Mouse (Mus musculus) MEL (cell line): ENCODE data around the gene Tmem35b. TPM values are rescaled to one million over a fixed set of nuclear protein-coding genes. Genes with fewer than 3 reads are reported as not detected.
A peak's percentile ranks its signal among the peaks of the same experiment; 100 is the strongest.

ENCODE experiments used
- DNase-seq: peaks from one replicate; pipeline ENCODE4 v3.0.0; 2011; ENCODE audit warnings: low read depth, low spot score
- H3K27ac ChIP-seq: 2 replicates; pipeline ENCODE4 v1.5.1; 2012; ENCODE audit warnings: low read depth, mild to moderate bottlenecking, control low read depth, low read length, moderate library complexity; ENCODE audit not compliant: control insufficient read depth
- H3K27me3 ChIP-seq, 2 experiments: fragments of 150-350 bp in 1 of 2; sonication (generic) in 1 of 2; 2 replicates each; pipeline ENCODE4 v1.6.1; 2012; ENCODE audit warnings: low read length in 2 of 2, mild to moderate bottlenecking in 2 of 2, improper control_type of control experiment in 1 of 2, moderate library complexity in 1 of 2; ENCODE audit not compliant: insufficient read depth in 2 of 2, control insufficient read depth in 1 of 2
- H3K36me3 ChIP-seq, 2 experiments: 2 replicates each; pipeline ENCODE4 v1.6.1; 2012 to 2014; ENCODE audit warnings: low read length in 2 of 2, improper control_type of control experiment in 1 of 2, inconsistent platforms in 1 of 2, mild to moderate bottlenecking in 1 of 2; ENCODE audit not compliant: insufficient read depth in 2 of 2, control insufficient read depth in 1 of 2
- H3K4me1 ChIP-seq, 2 experiments: fragments of 150-350 bp in 1 of 2; sonication (generic) in 1 of 2; 2 replicates each; pipeline ENCODE4 v1.6.1; 2012; ENCODE audit warnings: low read length in 2 of 2, improper control_type of control experiment in 1 of 2, mild to moderate bottlenecking in 1 of 2; ENCODE audit not compliant: insufficient read depth in 2 of 2, control insufficient read depth in 1 of 2
- H3K4me3 ChIP-seq, 2 experiments: fragments of 150-350 bp in 1 of 2; sonication (generic) in 1 of 2; 2 replicates each; pipeline ENCODE4 v1.5.1; 2012; ENCODE audit warnings: low read depth in 2 of 2, low read length in 2 of 2, mild to moderate bottlenecking in 2 of 2, moderate library complexity in 2 of 2, control low read depth in 1 of 2, improper control_type of control experiment in 1 of 2; ENCODE audit not compliant: control insufficient read depth in 1 of 2, insufficient read depth in 1 of 2
- H3K79me2 ChIP-seq: 2 replicates; pipeline ENCODE4 v1.6.1; 2012; ENCODE audit warnings: mild to moderate bottlenecking, low read length, moderate library complexity; ENCODE audit not compliant: control insufficient read depth, poor library complexity, insufficient read depth
- H3K9ac ChIP-seq: 2 replicates; pipeline ENCODE4 v1.6.1; 2012; ENCODE audit warnings: low read depth, mild to moderate bottlenecking, control low read depth, low read length, moderate library complexity; ENCODE audit not compliant: control insufficient read depth, poor library complexity, severe bottlenecking
- H3K9me3 ChIP-seq: fragments of 150-350 bp; sonication (generic); replicated peaks from 2 replicates; pipeline ENCODE4 v1.6.1; 2012; ENCODE audit warnings: mild to moderate bottlenecking, low read length, improper control_type of control experiment, moderate library complexity; ENCODE audit not compliant: insufficient read depth
- BHLHE40 ChIP-seq: IDR thresholded peaks from 2 replicates; pipeline ENCODE4 v1.6.1; 2012; ENCODE audit warnings: low read depth, mild to moderate bottlenecking, inconsistent platforms, low read length, improper control_type of control experiment, borderline replicate concordance
- CHD2 ChIP-seq: IDR thresholded peaks from 2 replicates; pipeline ENCODE4 v1.6.1; 2011; ENCODE audit warnings: low read length, improper control_type of control experiment
- CTCF ChIP-seq, 3 experiments: IDR thresholded peaks in 2 of 3; conservative IDR thresholded peaks in 1 of 3; 2 replicates each; pipeline ENCODE4 v1.5.1; 2011 to 2012; ENCODE audit warnings: low read length in 3 of 3, low read depth in 2 of 3, mild to moderate bottlenecking in 2 of 3, improper control_type of control experiment in 1 of 3, inconsistent platforms in 1 of 3, mixed read lengths in 1 of 3, moderate library complexity in 1 of 3; ENCODE audit not compliant: control insufficient read depth in 1 of 3, insufficient read depth in 1 of 3, poor library complexity in 1 of 3, severe bottlenecking in 1 of 3
- ELF1 ChIP-seq: IDR thresholded peaks from 2 replicates; pipeline ENCODE4 v1.6.1; 2014; ENCODE audit warnings: low read depth, mild to moderate bottlenecking, inconsistent platforms, low read length, improper control_type of control experiment, moderate library complexity
- EP300 ChIP-seq, 2 experiments: IDR thresholded peaks; 2 replicates each; pipeline ENCODE4 v1.6.1; 2011; ENCODE audit warnings: improper control_type of control experiment in 2 of 2, low read length in 2 of 2, low read depth in 1 of 2, mild to moderate bottlenecking in 1 of 2
- GABPA ChIP-seq: IDR thresholded peaks from 2 replicates; pipeline ENCODE4 v1.6.1; 2012; ENCODE audit warnings: low read depth, mild to moderate bottlenecking, inconsistent platforms, low read length, improper control_type of control experiment, moderate library complexity
- HCFC1 ChIP-seq: IDR thresholded peaks from 2 replicates; pipeline ENCODE4 v1.6.1; 2012; ENCODE audit warnings: low read depth, mild to moderate bottlenecking, inconsistent platforms, low read length, improper control_type of control experiment, moderate library complexity
- KAT2A ChIP-seq: conservative IDR thresholded peaks from 2 replicates; pipeline ENCODE4 v1.6.1; 2012; ENCODE audit warnings: low read depth, low read length, improper control_type of control experiment, inconsistent platforms
- NELFE ChIP-seq: IDR thresholded peaks from 2 replicates; pipeline ENCODE4 v1.6.1; 2011; ENCODE audit warnings: low read depth, low read length, improper control_type of control experiment
- RAD21 ChIP-seq: IDR thresholded peaks from 2 replicates; pipeline ENCODE4 v1.6.1; 2011; ENCODE audit warnings: mild to moderate bottlenecking, low read depth, low read length, improper control_type of control experiment
- RCOR1 ChIP-seq: IDR thresholded peaks from 2 replicates; pipeline ENCODE4 v1.6.1; 2012; ENCODE audit warnings: low read depth, mild to moderate bottlenecking, inconsistent platforms, low read length, improper control_type of control experiment
- SIN3A ChIP-seq: IDR thresholded peaks from 2 replicates; pipeline ENCODE4 v1.6.1; 2012; ENCODE audit warnings: low read length, improper control_type of control experiment, inconsistent platforms
- SMC3 ChIP-seq: IDR thresholded peaks from 2 replicates; pipeline ENCODE4 v1.6.1; 2011; ENCODE audit warnings: low read depth, low read length, improper control_type of control experiment
- TBP ChIP-seq: IDR thresholded peaks from 2 replicates; pipeline ENCODE4 v1.8.0; 2011; ENCODE audit warnings: low read depth, low read length, improper control_type of control experiment
- UBTF ChIP-seq: IDR thresholded peaks from 2 replicates; pipeline ENCODE4 v1.6.1; 2012; ENCODE audit warnings: low read depth, mild to moderate bottlenecking, inconsistent platforms, low read length, improper control_type of control experiment, moderate library complexity, borderline replicate concordance; ENCODE audit not compliant: insufficient read depth
- ZKSCAN1 ChIP-seq: IDR thresholded peaks from 2 replicates; pipeline ENCODE4 v1.6.1; 2012; ENCODE audit warnings: low read depth, mild to moderate bottlenecking, inconsistent platforms, low read length, improper control_type of control experiment, moderate library complexity
- ZMIZ1 ChIP-seq: IDR thresholded peaks from 2 replicates; pipeline ENCODE4 v1.6.1; 2012; ENCODE audit warnings: low read depth, mild to moderate bottlenecking, inconsistent platforms, low read length, improper control_type of control experiment, moderate library complexity
- ZNF384 ChIP-seq: IDR thresholded peaks from 2 replicates; pipeline ENCODE4 v1.6.1; 2012; ENCODE audit warnings: low read depth, mild to moderate bottlenecking, inconsistent platforms, low read length, improper control_type of control experiment
- polyA plus RNA-seq, 2 experiments: library from polyadenylated mRNA; stranded (reverse) in 1 of 2; unstranded in 1 of 2; fragments of >175 nt in 1 of 2; fragments of >200 nt in 1 of 2; gene quantifications; 2 replicates each; pipeline versions ENCODE4 v1.2.1 to v1.2.4; 2012; ENCODE audit warnings: low replicate concordance in 2 of 2, low read depth in 1 of 2; ENCODE audit not compliant: insufficient read length in 2 of 2, insufficient read depth in 1 of 2, missing spikeins in 1 of 2
- total RNA-seq: library from RNA; depleted of rRNA; stranded (reverse); fragments of 300-350 nt; gene quantifications from 2 replicates; pipeline ENCODE4 v1.2.3, GENCODE M21; 2012; rRNA removed

Gene Tmem35b
- total RNA-seq (0.89 and 1.7 TPM in 2 replicates), polyA plus RNA-seq (1 to 10 TPM in 1 of 2 experiments, not detected in 1; 3.2 TPM)

DNA sequence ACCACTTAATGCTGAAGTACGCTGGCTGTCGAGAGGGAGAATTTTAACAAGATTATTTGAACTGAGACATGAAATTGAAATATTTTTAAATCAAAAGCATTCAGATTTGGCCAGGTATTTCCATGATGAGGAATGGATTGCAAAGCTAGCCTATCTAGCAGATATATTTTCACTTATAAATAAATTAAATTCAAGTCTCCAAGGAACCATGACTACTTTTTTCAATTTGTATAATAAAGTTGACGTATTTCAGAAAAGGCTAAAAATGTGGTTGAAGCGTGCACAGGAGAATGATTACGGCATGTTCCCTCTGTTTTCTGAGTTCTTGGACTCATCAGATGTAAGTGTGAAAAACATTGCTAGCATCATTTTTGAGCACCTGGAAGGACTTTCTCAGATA, at the start of gene Tmem35b:
Gene Tmem35b, plus strand, starts transcription at position 301 of the 400 bp plus-strand sequence.
- Histone ChIP-seq H3K27me3 (no peaks in the 10 kb centered on the region; a peak in 1 of 4 replicates), H3K4me1 (no peaks in the 10 kb centered on the region), H3K36me3 (no peaks in the 10 kb centered on the region), H3K9me3 (no peaks in the 10 kb centered on the region), H3K27ac (no peak within 1 kb of the TSS), H3K9ac (no peak within 1 kb of the TSS), H3K4me3 (no peak within 1 kb of the TSS), H3K79me2 (no peaks in the 10 kb centered on the region; the same call in 1 of the 2 replicates)
- no peak for TF ChIP-seq NELFE
- no peak for DNase-seq

DNA sequence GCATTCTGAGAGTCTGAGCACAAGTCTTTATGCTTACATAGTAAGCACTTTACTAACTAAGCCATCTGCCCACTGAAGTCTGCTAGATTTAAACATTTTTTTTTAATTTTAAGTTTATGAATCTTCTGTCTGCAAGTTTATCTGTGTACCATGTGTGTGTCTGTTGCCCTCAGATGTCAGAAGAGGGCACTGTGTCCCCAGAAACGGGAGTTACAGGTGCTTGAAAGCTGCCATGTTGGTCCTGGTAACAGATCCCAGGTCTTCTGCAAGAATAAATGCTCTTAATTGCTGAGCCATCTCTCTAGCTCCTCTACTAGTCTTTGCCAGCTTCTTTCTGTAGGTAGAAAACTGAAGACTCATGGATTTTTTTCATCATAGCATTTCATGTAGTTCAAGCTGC, 48.6 kb upstream of the Tmem35b start:
- TF ChIP-seq CTCF (IDR thresholded peaks at IDR 0.05 in 2 of 3, conservative IDR thresholded peaks at IDR 0.05 in 1 of 3; ENCODE audit: control insufficient read depth in 1 of 3, insufficient read depth in 1 of 3, low read depth in 2 of 3, low read length in 3 of 3, poor library complexity in 1 of 3, severe bottlenecking in 1 of 3) (peak in 2 of 3 experiments; percentile 18 to 29; a peak in 3 of 6 replicates), RAD21 (peak; percentile 24), HCFC1 (no peak)
- H3K79me2 ChIP-seq = no peaks in the 10 kb centered on the region
- no peaks in the 10 kb centered on the region for H3K9me3 ChIP-seq
- H3K36me3 ChIP-seq = no peaks in the 10 kb centered on the region
- DNase-seq = peak; percentile 18
- H3K4me3 ChIP-seq = no peak overlapping the region
- no peak overlapping the region for H3K27ac ChIP-seq
- no peaks in the 10 kb centered on the region for H3K4me1 ChIP-seq
- no peaks in the 10 kb centered on the region; a peak in 1 of 4 replicates for H3K27me3 ChIP-seq
- H3K9ac ChIP-seq = no peak overlapping the region

DNA sequence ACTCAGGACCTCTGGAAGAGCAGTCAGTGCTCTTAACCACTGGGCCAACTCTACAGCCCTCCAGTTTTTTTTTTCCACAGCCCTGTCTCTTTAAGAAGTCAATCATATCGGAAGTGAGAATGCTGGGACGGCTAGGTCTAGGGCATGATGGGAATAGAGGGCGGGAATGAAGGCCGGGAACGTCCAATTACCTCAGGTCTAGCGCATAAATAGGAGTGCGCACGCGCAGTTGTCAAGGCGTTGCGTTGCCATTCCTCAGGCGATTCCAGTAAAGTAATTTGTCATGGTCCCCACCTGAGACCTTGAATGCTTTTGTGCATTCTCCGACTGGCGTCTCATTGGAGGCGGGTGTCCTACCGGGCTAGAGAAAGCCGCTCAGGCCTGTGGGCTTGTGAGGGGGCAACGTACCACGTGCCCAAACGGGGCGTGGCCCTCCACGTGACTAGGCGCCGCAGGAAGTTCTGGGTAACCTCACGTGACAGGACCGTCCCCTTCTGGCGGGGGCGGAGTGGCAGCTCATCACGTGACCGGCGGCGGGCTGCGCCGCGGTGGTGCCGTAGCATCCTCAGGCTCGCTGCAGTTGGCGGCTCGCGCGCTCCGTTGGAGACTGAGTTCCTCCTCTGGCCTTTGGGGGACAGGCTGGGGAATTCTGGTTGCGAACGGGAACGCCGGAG, 46.5 kb upstream of the Tmem35b start, which contains the start of gene Zmym6:
Gene Zmym6, plus strand, starts transcription at position 509 of the 674 bp plus-strand sequence.
- Histone ChIP-seq H3K4me1 (no peaks in the 10 kb centered on the region), H3K4me3 (no peak within 1 kb of the TSS), H3K27me3 (no peaks in the 10 kb centered on the region; a peak in 1 of 4 replicates), H3K9me3 (no peaks in the 10 kb centered on the region), H3K79me2 (no peaks in the 10 kb centered on the region), H3K36me3 (no peaks in the 10 kb centered on the region), H3K27ac (no peak within 1 kb of the TSS), H3K9ac (no peak within 1 kb of the TSS)
- DNase-seq = no peak
- no peak for TF ChIP-seq TBP

DNA sequence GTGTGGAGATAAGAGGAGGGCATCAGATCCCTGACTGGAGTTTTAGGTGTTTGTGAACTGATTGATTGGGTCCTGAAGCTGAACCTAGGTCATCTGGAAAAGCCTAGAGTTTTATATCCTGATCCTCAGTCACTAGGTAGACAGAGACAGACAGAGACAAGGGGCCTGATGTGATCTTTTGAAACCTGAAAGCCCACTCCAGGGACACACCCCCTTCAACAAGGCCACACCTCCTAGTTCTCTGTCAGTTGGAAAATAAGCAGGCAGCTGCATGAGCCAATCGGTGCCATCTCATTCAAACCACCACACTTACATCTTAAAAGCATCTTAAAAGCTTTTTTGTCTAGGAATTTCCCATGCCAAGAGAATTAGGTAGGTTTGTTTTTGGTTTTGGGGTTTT, 42.7 kb upstream of the Tmem35b start:
- Histone ChIP-seq H3K79me2 (no peaks in the 10 kb centered on the region), H3K9ac (no peak overlapping the region), H3K4me1 (no peaks in the 10 kb centered on the region), H3K4me3 (no peak overlapping the region), H3K27me3 (no peaks in the 10 kb centered on the region; a peak in 1 of 4 replicates), H3K36me3 (no peaks in the 10 kb centered on the region), H3K9me3 (no peaks in the 10 kb centered on the region), H3K27ac (no peak overlapping the region)
- no peak for TF ChIP-seq GABPA
- no peak for TF ChIP-seq ELF1
- no peak for TF ChIP-seq HCFC1
- TF ChIP-seq ZMIZ1 = no peak
- TF ChIP-seq BHLHE40 = no peak
- no peak for TF ChIP-seq ZKSCAN1
- TF ChIP-seq ZNF384 = no peak
- no peak for TF ChIP-seq UBTF
- TF ChIP-seq CHD2 = no peak
- no peak for TF ChIP-seq EP300 (IDR thresholded peaks at IDR 0.05; ENCODE audit: low read depth in 1 of 2, low read length in 2 of 2)
- TF ChIP-seq SMC3 = no peak
- TF ChIP-seq RCOR1 = no peak
- no peak for TF ChIP-seq TBP
- no peak for TF ChIP-seq SIN3A
- no peak for TF ChIP-seq KAT2A
- no peak for DNase-seq
